Mouse (Mus musculus) ES-E14 (cell line): ENCODE data around the gene Emx1.

ENCODE experiments used
- MAFK ChIP-seq: IDR thresholded peaks from 2 replicates; pipeline ENCODE4 v1.6.1; 2014; ENCODE audit warnings: mild to moderate bottlenecking, low read depth, low read length, inconsistent platforms; ENCODE audit not compliant: insufficient read depth
- ZNF384 ChIP-seq: IDR thresholded peaks from 2 replicates; pipeline ENCODE4 v1.6.1; 2012; ENCODE audit warnings: low read depth, low read length, inconsistent platforms

DNA sequence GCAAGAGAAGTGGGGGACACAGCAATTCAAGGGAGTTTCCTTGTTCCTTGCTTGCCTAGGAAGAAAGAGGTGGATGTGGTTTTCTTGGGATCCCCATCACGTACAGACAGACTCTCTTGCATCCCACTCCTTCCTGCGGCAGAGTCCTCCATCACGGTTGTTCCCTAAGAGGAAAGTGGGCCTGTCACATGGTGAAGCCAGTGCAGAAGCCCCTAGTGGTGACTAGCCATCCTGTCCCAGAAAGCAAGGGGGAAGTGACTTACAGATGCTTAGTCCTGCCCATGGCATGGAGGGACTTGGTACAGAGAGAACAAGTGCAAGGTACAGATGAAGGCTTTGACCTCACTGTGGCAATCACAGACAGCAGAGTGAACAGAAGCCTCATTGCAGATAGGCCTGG is 66.0 kb downstream of the Emx1 start:
- TF ChIP-seq ZNF384 (no peak), MAFK (no peak)
